Mouse (Mus musculus) erythroblast, embryonic 14.5 days (primary cell): ENCODE measurements around the gene Kbtbd8.

Experiments used
- GATA1 ChIP-seq: IDR thresholded peaks from 2 replicates; pipeline ENCODE4 v1.6.1; 2012; ENCODE audit warnings: low read length, inconsistent platforms, mixed read lengths
- TAL1 ChIP-seq: IDR thresholded peaks from 3 replicates; pipeline ENCODE4 v1.6.1; 2012; ENCODE audit warnings: low read length, inconsistent platforms, mixed read lengths

GRCm38 (mm10) chr6:95174311-95175143, 57.5 kb downstream of the Kbtbd8 start:
- TF ChIP-seq TAL1: no peak
- TF ChIP-seq GATA1: no peak
